Mouse (Mus musculus) forebrain, embryonic 14.5 days (tissue): ENCODE results near the gene Llph. TPM values are rescaled to one million over a fixed set of nuclear protein-coding genes. Genes with fewer than 3 reads are reported as not detected.
"Not testable (repeated sequence)": the region's sequence is repeated elsewhere in the genome, so short reads cannot be mapped to it uniquely, and the experiment has no call there.

ENCODE experiments used
- ATAC-seq: fragments of 200-750 bp; cut with Nextera tagmentation; 2 replicates; pipeline ENCODE4 v1.8.0; 2017; ENCODE audit warnings: mild to moderate bottlenecking, moderate library complexity
- DNase-seq: peaks from one replicate; pipeline ENCODE4 v3.0.0-alpha.2; 2015; ENCODE audit warnings: low spot score
- H3K27ac ChIP-seq: fragments of 300-500 bp; sonication (generic); 2 replicates; pipeline ENCODE4 v1.5.1; 2014; ENCODE audit warnings: low read depth, mild to moderate bottlenecking, control low read depth, low read length, moderate library complexity
- H3K27me3 ChIP-seq: fragments of 300-500 bp; sonication (generic); replicated peaks from 2 replicates; pipeline ENCODE4 v1.6.1; 2014; ENCODE audit warnings: low read length, control low read depth, mixed read lengths; ENCODE audit not compliant: control insufficient read depth, insufficient read depth
- H3K36me3 ChIP-seq: fragments of 300-500 bp; sonication (generic); 2 replicates; pipeline ENCODE4 v1.6.1; 2014; ENCODE audit warnings: low read length, control low read depth; ENCODE audit not compliant: control insufficient read depth, insufficient read depth
- H3K4me1 ChIP-seq: fragments of 300-500 bp; sonication (generic); 2 replicates; pipeline ENCODE4 v1.6.1; 2014; ENCODE audit warnings: antibody characterized with exemption, low read length, control low read depth; ENCODE audit not compliant: control insufficient read depth, insufficient read depth
- H3K4me2 ChIP-seq: fragments of 300-500 bp; sonication (generic); 2 replicates; pipeline ENCODE4 v1.6.1; 2014; ENCODE audit warnings: mild to moderate bottlenecking, control low read depth, low read length
- H3K4me3 ChIP-seq: fragments of 300-500 bp; sonication (generic); 2 replicates; pipeline ENCODE4 v1.5.1; 2014; ENCODE audit warnings: low read depth, low read length, control low read depth
- H3K9ac ChIP-seq: fragments of 300-500 bp; sonication (generic); 2 replicates; pipeline ENCODE4 v1.6.1; 2014; ENCODE audit warnings: mild to moderate bottlenecking, low read length, control low read depth, moderate library complexity
- H3K9me3 ChIP-seq: fragments of 300-500 bp; sonication (generic); replicated peaks from 2 replicates; pipeline ENCODE4 v1.6.1; 2016; ENCODE audit warnings: low read length, control low read depth, mixed read lengths; ENCODE audit not compliant: control insufficient read depth
- WGBS: fragments of 180-500 bp; shearing (Covaris S2); extraction: QIAGEN DNeasy Blood & Tissue Kit; methylation state at CpG from one replicate; pipeline ENCODE4 v1.1.7; 2014; 5-methylcytosine and 5-hydroxymethylcytosine counted together
- polyA plus RNA-seq: library from polyadenylated mRNA; unstranded; fragments of >200 nt; fragmentation: Nextera tagmentation; extraction: Ambion mirVana; gene quantifications from 2 replicates; pipeline ENCODE4 v1.2.1, GENCODE M21; 2014

Llph gene
- polyA plus RNA-seq, 1 experiment from 2014 or later = 44.1 TPM

- no peak for DNase-seq
- Histone ChIP-seq H3K27ac (no peak overlapping the region), H3K4me2 (peak overlapping the region; percentile 69), H3K4me1 (peaks cover 5% of the 10 kb centered on the region; the same call in 1 of the 2 replicates), H3K36me3 (no peaks in the 10 kb centered on the region), H3K27me3 (no peaks in the 10 kb centered on the region), H3K9me3 (no peaks in the 10 kb centered on the region), H3K4me3 (peak overlapping the region; percentile 86), H3K9ac (peak overlapping the region; percentile 87; the same call in 1 of the 2 replicates)
- 74% methylated on average over 6 of the region's 6 CpGs for WGBS
- no peak for ATAC-seq
Observed at GRCm38 (mm10) chr10:120209539-120209925, 17.3 kb upstream of the Llph start.

GRCm38 (mm10) chr10:120210096-120210495 lies 16.8 kb upstream of the Llph start:
- Histone ChIP-seq H3K36me3 (no peaks in the 10 kb centered on the region), H3K4me2 (no peak overlapping the region), H3K27me3 (no peaks in the 10 kb centered on the region), H3K4me3 (no peak overlapping the region), H3K4me1 (peaks cover 5% of the 10 kb centered on the region; the same call in 1 of the 2 replicates), H3K9ac (no peak overlapping the region), H3K27ac (no peak overlapping the region), H3K9me3 (no peaks in the 10 kb centered on the region)
- WGBS = 90% methylated on average over 3 of the region's 3 CpGs
- no peak for DNase-seq
- ATAC-seq = no peak

GRCm38 (mm10) chr10:120217099-120217498 lies 9.8 kb upstream of the Llph start:
- not testable (repeated sequence) for H3K9ac ChIP-seq, H3K9me3 ChIP-seq, H3K4me3 ChIP-seq, H3K27ac ChIP-seq, ATAC-seq, H3K27me3 ChIP-seq, DNase-seq, H3K4me2 ChIP-seq, H3K4me1 ChIP-seq
- 90% methylated on average over 1 of the region's 1 CpGs for WGBS
- H3K36me3 ChIP-seq = peaks cover 27% of the 10 kb centered on the region

GRCm38 (mm10) chr10:120218996-120219395 lies 7.9 kb upstream of the Llph start:
- no peak overlapping the region for H3K4me2 ChIP-seq
- DNase-seq (no peak), ATAC-seq (no peak)
- no peak overlapping the region for H3K27ac ChIP-seq
- H3K36me3 ChIP-seq = peaks cover 27% of the 10 kb centered on the region
- no peaks in the 10 kb centered on the region for H3K9me3 ChIP-seq
- H3K9ac ChIP-seq = no peak overlapping the region
- no peaks in the 10 kb centered on the region for H3K27me3 ChIP-seq
- H3K4me1 ChIP-seq = no peaks in the 10 kb centered on the region
- 95% methylated on average over 10 of the region's 10 CpGs for WGBS
- H3K4me3 ChIP-seq = no peak overlapping the region

- ATAC-seq = no peak
- H3K36me3 ChIP-seq = peaks cover 32% of the 10 kb centered on the region
- H3K27ac ChIP-seq = no peak overlapping the region
- no peaks in the 10 kb centered on the region for H3K9me3 ChIP-seq
- H3K9ac ChIP-seq = no peak overlapping the region
- H3K4me3 ChIP-seq = no peak overlapping the region
- no peak overlapping the region for H3K4me2 ChIP-seq
- no peaks in the 10 kb centered on the region for H3K27me3 ChIP-seq
- 88% methylated on average over 14 of the region's 14 CpGs for WGBS
- no peak for DNase-seq
- no peaks in the 10 kb centered on the region for H3K4me1 ChIP-seq
Observed at GRCm38 (mm10) chr10:120219578-120220359, 7.1 kb upstream of the Llph start.

GRCm38 (mm10) chr10:120220776-120221175 lies 6.1 kb upstream of the Llph start:
- DNase-seq (no peak), ATAC-seq (no peak)
- Histone ChIP-seq H3K9ac (no peak overlapping the region), H3K36me3 (peaks cover 32% of the 10 kb centered on the region), H3K4me2 (no peak overlapping the region), H3K27me3 (no peaks in the 10 kb centered on the region), H3K9me3 (no peaks in the 10 kb centered on the region), H3K4me1 (no peaks in the 10 kb centered on the region), H3K27ac (no peak overlapping the region), H3K4me3 (no peak overlapping the region)
- WGBS = 91% methylated on average over 7 of the region's 7 CpGs

- 0 out of 2 replicates have a peak, but pooled peaks cover 2% of the 10 kb centered on the region for H3K4me1 ChIP-seq
- peaks cover 30% of the 10 kb centered on the region for H3K36me3 ChIP-seq
- H3K4me2 ChIP-seq = no peak overlapping the region
- no peaks in the 10 kb centered on the region for H3K9me3 ChIP-seq
- no peak overlapping the region for H3K27ac ChIP-seq
- DNase-seq (peak; percentile 68), ATAC-seq (no peak)
- H3K27me3 ChIP-seq = no peaks in the 10 kb centered on the region
- H3K4me3 ChIP-seq = no peak overlapping the region
- no peak overlapping the region for H3K9ac ChIP-seq
- 33% methylated on average over 5 of the region's 5 CpGs for WGBS
Observed at GRCm38 (mm10) chr10:120231718-120232117, 4.8 kb downstream of the Llph start.

GRCm38 (mm10) chr10:120233655-120234367 lies 6.9 kb downstream of the Llph start:
- peak; percentile 50; the same call in 1 of the 2 replicates for ATAC-seq
- Histone ChIP-seq H3K9ac (no peak overlapping the region), H3K27ac (no peak overlapping the region), H3K36me3 (peaks cover 24% of the 10 kb centered on the region), H3K9me3 (no peaks in the 10 kb centered on the region), H3K27me3 (no peaks in the 10 kb centered on the region), H3K4me3 (no peak overlapping the region), H3K4me2 (no peak overlapping the region), H3K4me1 (no peaks in the 10 kb centered on the region)
- peak; percentile 83 for DNase-seq
- 37% methylated on average over 18 of the region's 18 CpGs for WGBS

GRCm38 (mm10) chr10:120236855-120237254 lies 10.0 kb downstream of the Llph start:
- Histone ChIP-seq H3K27me3 (no peaks in the 10 kb centered on the region), H3K4me1 (no peaks in the 10 kb centered on the region), H3K9me3 (no peaks in the 10 kb centered on the region), H3K4me2 (no peak overlapping the region), H3K36me3 (0 out of 2 replicates have a peak, but pooled peaks cover 4% of the 10 kb centered on the region), H3K27ac (no peak overlapping the region), H3K9ac (no peak overlapping the region), H3K4me3 (no peak overlapping the region)
- DNase-seq (no peak), ATAC-seq (no peak)
- 87% methylated on average over 9 of the region's 9 CpGs for WGBS
